Comparison of ENCODE assay signal across 8 mouse cellular contexts in genomic region chr10:80084817-80085487, GRCm38 (mm10). TPM values are rescaled to one million over a fixed set of nuclear protein-coding genes. Genes with fewer than 3 reads are reported as not detected.
DNase-seq lines count a peak whose midpoint lies in the region; ATAC-seq lines count a peak whose summit lies in the region.

No protein-coding gene starts in this region.

- no peak for ATAC-seq in megakaryocyte, adult 5-6 weeks (ENCODE audit: poor library complexity, severe bottlenecking)
- ATAC-seq in kidney, embryonic 15.5 days (replicated peaks; ENCODE audit: low FRiP score) = peak; percentile 43; the same call in 1 of the 2 replicates
- ATAC-seq in stomach, embryonic 15.5 days (ENCODE audit: insufficient read depth, low FRiP score, low read depth) = peak; percentile 6; the same call in 1 of the 2 replicates
- ATAC-seq in erythroblast, adult 5-6 weeks (replicated peaks; ENCODE audit: low FRiP score, poor library complexity, severe bottlenecking) = no peak

- no peaks in the 10 kb centered on the region for H3K27me3 ChIP-seq in megakaryocyte, embryonic 14.5 days (replicated peaks)
- no peaks in the 10 kb centered on the region for H3K27me3 ChIP-seq in kidney, embryonic 15.5 days
- no peaks in the 10 kb centered on the region for H3K27me3 ChIP-seq in stomach, embryonic 15.5 days (replicated peaks)

- H3K4me3 ChIP-seq in megakaryocyte, embryonic 14.5 days (replicated peaks) = peak overlapping the region; percentile 72
- no peak overlapping the region for H3K4me3 ChIP-seq in kidney, embryonic 15.5 days (replicated peaks)
- H3K4me3 ChIP-seq in stomach, embryonic 15.5 days (replicated peaks) = no peak overlapping the region

- no peaks in the 10 kb centered on the region for H3K9me3 ChIP-seq in megakaryocyte, embryonic 14.5 days
- no peaks in the 10 kb centered on the region for H3K9me3 ChIP-seq in kidney, embryonic 15.5 days (replicated peaks)
- H3K9me3 ChIP-seq in stomach, embryonic 15.5 days = no peaks in the 10 kb centered on the region

- peak overlapping the region; percentile 77 for H3K27ac ChIP-seq in kidney, embryonic 15.5 days
- H3K27ac ChIP-seq in stomach, embryonic 15.5 days = peak overlapping the region; percentile 35; the same call in 1 of the 2 replicates

- WGBS in kidney, embryonic 15.5 days = 49% methylated on average over 9 of the region's 9 CpGs
- 61% methylated on average over 9 of the region's 9 CpGs for WGBS in stomach, embryonic 15.5 days

- H3K36me3 ChIP-seq in megakaryocyte, embryonic 14.5 days (replicated peaks; ENCODE audit: low read length) = peaks cover 88% of the 10 kb centered on the region
- peaks cover 55% of the 10 kb centered on the region for H3K36me3 ChIP-seq in kidney, embryonic 15.5 days
- H3K36me3 ChIP-seq in stomach, embryonic 15.5 days = peaks cover 29% of the 10 kb centered on the region

- no peak overlapping the region for H3K9ac ChIP-seq in kidney, embryonic 15.5 days
- H3K9ac ChIP-seq in stomach, embryonic 15.5 days = no peak overlapping the region

- no peak overlapping the region for H3K4me2 ChIP-seq in kidney, embryonic 15.5 days
- no peak overlapping the region for H3K4me2 ChIP-seq in stomach, embryonic 15.5 days

- DNase-seq in adrenal gland, postnatal 14 days = peak; percentile 53
- no peak for DNase-seq in adrenal gland, adult 8-10 months
- DNase-seq in T-cell, adult 2 months (ENCODE audit: low spot score) = no peak

- H3K4me1 ChIP-seq in megakaryocyte, embryonic 14.5 days = peaks cover 94% of the 10 kb centered on the region
- H3K4me1 ChIP-seq in kidney, embryonic 15.5 days = peaks cover 33% of the 10 kb centered on the region
- peaks cover 14% of the 10 kb centered on the region for H3K4me1 ChIP-seq in stomach, embryonic 15.5 days

RNA-seq across cellular contexts. Expression of gene Sbno2, which starts 20.4 kb away (rescaled TPM):
- 52.8 and 52.9 TPM in 2 replicates for total RNA-seq in adrenal gland, postnatal 14 days (2021)
- 10 to 100 TPM; 27.4 to 54.8 (median 45.1) TPM for total RNA-seq in adrenal gland, adult 8-10 months (2022)
- polyA plus RNA-seq in megakaryocyte, embryonic 14.5 days (2012; ENCODE audit: insufficient read depth, low replicate concordance) = 151 and 347 TPM in 2 replicates
- 32.4 and 33.0 TPM in 2 replicates for total RNA-seq in megakaryocyte, adult 5-6 weeks (2015)
- 41.9 and 46.7 TPM in 2 replicates for total RNA-seq in megakaryocyte, adult 5-6 weeks (2017)
- polyA plus RNA-seq in kidney, embryonic 15.5 days (2015; fragmentation: Nextera tagmentation; extraction: Ambion mirVana) = 14.4 and 16.2 TPM in 2 replicates
- polyA plus RNA-seq in stomach, embryonic 15.5 days (2015; fragmentation: Nextera tagmentation; extraction: Ambion mirVana) = 14.8 and 15.9 TPM in 2 replicates
- 9.2 and 12.5 TPM in 2 replicates for total RNA-seq in erythroblast, adult 5-6 weeks (2015; ENCODE audit: low replicate concordance)
- total RNA-seq in erythroblast, adult 5-6 weeks (2017; ENCODE audit: low replicate concordance) = 17.1 and 20.9 TPM in 2 replicates

RNA-seq across cellular contexts. Expression of gene Stk11, which starts 30.7 kb away (rescaled TPM):
- 138 and 147 TPM in 2 replicates for total RNA-seq in adrenal gland, postnatal 14 days (2021)
- 100 to 1,000 TPM; 127 to 146 (median 143) TPM for total RNA-seq in adrenal gland, adult 8-10 months (2022)
- 153 and 200 TPM in 2 replicates for polyA plus RNA-seq in megakaryocyte, embryonic 14.5 days (2012; ENCODE audit: insufficient read depth, low replicate concordance)
- 58.0 and 60.7 TPM in 2 replicates for total RNA-seq in megakaryocyte, adult 5-6 weeks (2015)
- 142 and 146 TPM in 2 replicates for total RNA-seq in megakaryocyte, adult 5-6 weeks (2017)
- polyA plus RNA-seq in kidney, embryonic 15.5 days (2015; fragmentation: Nextera tagmentation; extraction: Ambion mirVana) = 15.0 and 22.4 TPM in 2 replicates
- 16.9 and 19.2 TPM in 2 replicates for polyA plus RNA-seq in stomach, embryonic 15.5 days (2015; fragmentation: Nextera tagmentation; extraction: Ambion mirVana)
- 47.7 and 60.0 TPM in 2 replicates for total RNA-seq in erythroblast, adult 5-6 weeks (2015; ENCODE audit: low replicate concordance)
- 152 and 195 TPM in 2 replicates for total RNA-seq in erythroblast, adult 5-6 weeks (2017; ENCODE audit: low replicate concordance)

RNA-seq across cellular contexts. Expression of gene Gpx4, which starts 38.0 kb away (rescaled TPM):
- total RNA-seq in adrenal gland, postnatal 14 days (2021) = 1,329 and 1,354 TPM in 2 replicates
- 100 to 1,000 TPM; 697 to 776 (median 769) TPM for total RNA-seq in adrenal gland, adult 8-10 months (2022)
- polyA plus RNA-seq in megakaryocyte, embryonic 14.5 days (2012; ENCODE audit: insufficient read depth, low replicate concordance) = 3,942 and 9,172 TPM in 2 replicates
- 259 and 303 TPM in 2 replicates for total RNA-seq in megakaryocyte, adult 5-6 weeks (2015)
- total RNA-seq in megakaryocyte, adult 5-6 weeks (2017) = 375 and 378 TPM in 2 replicates
- 581 and 603 TPM in 2 replicates for polyA plus RNA-seq in kidney, embryonic 15.5 days (2015; fragmentation: Nextera tagmentation; extraction: Ambion mirVana)
- 500 and 567 TPM in 2 replicates for polyA plus RNA-seq in stomach, embryonic 15.5 days (2015; fragmentation: Nextera tagmentation; extraction: Ambion mirVana)
- total RNA-seq in erythroblast, adult 5-6 weeks (2015; ENCODE audit: low replicate concordance) = 108 and 169 TPM in 2 replicates
- total RNA-seq in erythroblast, adult 5-6 weeks (2017; ENCODE audit: low replicate concordance) = 96.3 and 123 TPM in 2 replicates

RNA-seq across cellular contexts. Expression of gene Polr2e, which starts 45.4 kb away (rescaled TPM):
- 98.8 and 108 TPM in 2 replicates for total RNA-seq in adrenal gland, postnatal 14 days (2021)
- 100 to 1,000 TPM in 1 of 4 experiments, 10 to 100 TPM in 3; 79.1 to 104 (median 94.4) TPM for total RNA-seq in adrenal gland, adult 8-10 months (2022)
- 147 and 260 TPM in 2 replicates for polyA plus RNA-seq in megakaryocyte, embryonic 14.5 days (2012; ENCODE audit: insufficient read depth, low replicate concordance)
- 70.2 and 70.7 TPM in 2 replicates for total RNA-seq in megakaryocyte, adult 5-6 weeks (2015)
- total RNA-seq in megakaryocyte, adult 5-6 weeks (2017) = 58.4 and 69.2 TPM in 2 replicates
- 235 and 243 TPM in 2 replicates for polyA plus RNA-seq in kidney, embryonic 15.5 days (2015; fragmentation: Nextera tagmentation; extraction: Ambion mirVana)
- polyA plus RNA-seq in stomach, embryonic 15.5 days (2015; fragmentation: Nextera tagmentation; extraction: Ambion mirVana) = 188 and 199 TPM in 2 replicates
- 23.6 and 33.4 TPM in 2 replicates for total RNA-seq in erythroblast, adult 5-6 weeks (2015; ENCODE audit: low replicate concordance)
- total RNA-seq in erythroblast, adult 5-6 weeks (2017; ENCODE audit: low replicate concordance) = 4.5 and 9.9 TPM in 2 replicates

RNA-seq across cellular contexts. Expression of gene Atp5d, which starts 53.5 kb away (rescaled TPM):
- total RNA-seq in adrenal gland, postnatal 14 days (2021) = 920 and 980 TPM in 2 replicates
- total RNA-seq in adrenal gland, adult 8-10 months (2022) = 100 to 1,000 TPM; 380 to 452 (median 425) TPM
- 1,192 and 1,533 TPM in 2 replicates for polyA plus RNA-seq in megakaryocyte, embryonic 14.5 days (2012; ENCODE audit: insufficient read depth, low replicate concordance)
- 161 and 162 TPM in 2 replicates for total RNA-seq in megakaryocyte, adult 5-6 weeks (2015)
- total RNA-seq in megakaryocyte, adult 5-6 weeks (2017) = 31.0 and 34.7 TPM in 2 replicates
- 594 and 612 TPM in 2 replicates for polyA plus RNA-seq in kidney, embryonic 15.5 days (2015; fragmentation: Nextera tagmentation; extraction: Ambion mirVana)
- 544 and 602 TPM in 2 replicates for polyA plus RNA-seq in stomach, embryonic 15.5 days (2015; fragmentation: Nextera tagmentation; extraction: Ambion mirVana)
- total RNA-seq in erythroblast, adult 5-6 weeks (2015; ENCODE audit: low replicate concordance) = 43.3 and 48.8 TPM in 2 replicates
- total RNA-seq in erythroblast, adult 5-6 weeks (2017; ENCODE audit: low replicate concordance) = 12.1 and 17.3 TPM in 2 replicates

Comparison
In these comparisons a context has a peak if more than half of its experiments do, and no peak if none do; other contexts are left out.
1. ATAC-seq: peak in kidney, embryonic 15.5 days (single experiment) and stomach, embryonic 15.5 days (single experiment); none in megakaryocyte, adult 5-6 weeks (single experiment) and erythroblast, adult 5-6 weeks (single experiment).